Mouse (Mus musculus) left cerebral cortex, postnatal 4 days (tissue): ENCODE results near the gene Zdhhc9. TPM values are rescaled to one million over a fixed set of nuclear protein-coding genes. Genes with fewer than 3 reads are reported as not detected.

Source experiments
- DNase-seq: peaks from one replicate; pipeline ENCODE4 v3.0.0-alpha.2; 2022
- intact Hi-C: fragments of 180-260 bp; cut with DNase I; formaldehyde crosslinking; loops from one replicate; pipeline ENCODE4 v1.15.1; 2025
- total RNA-seq, 2 experiments: library from RNA; stranded (reverse); gene quantifications; 2 replicates each; pipeline ENCODE4 v1.2.3; 2021

Gene Zdhhc9
- total RNA-seq, 2 experiments from 2014 or later = 86.3 to 91.7 TPM

GRCm38 (mm10) chrX:48129167-48129566 is 79.5 kb downstream of the Zdhhc9 start:
- intact Hi-C loops = no loop called here

GRCm38 (mm10) chrX:48127502-48128218 is 81.0 kb downstream of the Zdhhc9 start:
- intact Hi-C loops = no loop called here
- DNase-seq = no peak

More at GRCm38 (mm10) chrX:48129167-48129566, 79.5 kb downstream of the Zdhhc9 start:
- no peak for DNase-seq

DNA sequence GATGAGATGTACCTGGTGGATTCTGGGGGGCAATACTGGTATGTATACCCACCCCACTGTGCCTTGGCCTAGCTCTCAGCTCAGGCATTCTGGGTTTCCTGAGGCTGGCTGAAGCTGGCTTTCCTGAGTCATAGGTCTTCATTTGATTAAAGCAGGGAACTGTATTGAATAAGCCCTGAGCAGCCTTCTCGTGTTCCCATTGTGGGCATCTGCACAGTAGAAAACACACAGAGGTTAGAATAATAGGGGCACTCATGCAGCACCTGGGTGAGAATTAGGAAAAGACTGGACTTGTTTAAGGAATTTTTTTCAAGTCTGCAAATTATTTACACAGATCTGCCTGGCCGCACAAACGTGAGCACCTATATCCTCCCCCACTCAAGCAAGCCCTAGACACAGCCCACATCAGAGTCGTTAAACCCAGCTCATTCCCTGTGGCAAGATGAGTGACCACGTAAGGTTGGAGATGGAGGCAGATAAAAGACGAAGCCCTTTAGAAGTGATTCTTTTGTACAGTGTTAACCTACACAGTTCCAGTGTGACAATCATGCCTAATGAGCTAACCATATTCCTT is 81.7 kb downstream of the Zdhhc9 start:
- no peak for DNase-seq
- intact Hi-C loops = no loop called here

GRCm38 (mm10) chrX:48124132-48125071 is 84.3 kb downstream of the Zdhhc9 start:
- intact Hi-C loops = no loop called here
- peak; percentile 66 for DNase-seq

Other genes with a start within 250 kb of the Zdhhc9 start
- gene Apln, start 174.0 kb downstream of the Zdhhc9 start, total RNA-seq = 10 to 100 TPM in 1 of 2 experiments, 1 to 10 TPM in 1; 9.2 to 11.1 TPM
- under 1 TPM; 0.40 to 0.60 TPM for gene Xpnpep2, start 100.2 kb downstream of the Zdhhc9 start, total RNA-seq
- gene Sash3, start 62.4 kb downstream of the Zdhhc9 start, total RNA-seq = under 1 TPM; 0.89 to 0.96 TPM
- 10 to 100 TPM; 24.4 to 26.4 TPM for gene Utp14a, start 48.0 kb upstream of the Zdhhc9 start, total RNA-seq
- 10 to 100 TPM; 27.9 to 33.5 TPM for gene Bcorl1, start 132.5 kb upstream of the Zdhhc9 start, total RNA-seq